Mouse (Mus musculus): ENCODE measurements at regions not wholly inside any gene's neighbourhood (a gene's known extent, or its start where the extent isn't known, plus 50 kb on each side); places are given as distances from the start of the nearest gene placed in this dataset.

- Histone ChIP-seq H3K4me1 (ENCODE audit: control insufficient read depth, insufficient read depth, insufficient read length, low read length) (no peaks in the 10 kb centered on the region), H3K27ac (replicated peaks; ENCODE audit: low read depth, low read length) (no peak overlapping the region), H3K4me3 (ENCODE audit: insufficient read depth, low read depth, low read length) (no peak overlapping the region)
Observed at GRCm38 (mm10) chr14:104280353-104280752, 187.4 kb downstream of the Pou4f1 start.

GRCm38 (mm10) chr14:104279890-104280289, 187.9 kb downstream of the Pou4f1 start:
- Histone ChIP-seq H3K27ac (replicated peaks; ENCODE audit: low read depth, low read length) (no peak overlapping the region), H3K4me1 (ENCODE audit: control insufficient read depth, insufficient read depth, insufficient read length, low read length) (no peaks in the 10 kb centered on the region), H3K4me3 (ENCODE audit: insufficient read depth, low read depth, low read length) (no peak overlapping the region)

GRCm38 (mm10) chr14:104274752-104275151, 193.0 kb downstream of the Pou4f1 start:
- H3K27ac ChIP-seq (replicated peaks; ENCODE audit: low read depth, low read length) = no peak overlapping the region
- no peaks in the 10 kb centered on the region for H3K4me1 ChIP-seq (ENCODE audit: control insufficient read depth, insufficient read depth, insufficient read length, low read length)
- H3K4me3 ChIP-seq (ENCODE audit: insufficient read depth, low read depth, low read length) = no peak overlapping the region

- Histone ChIP-seq H3K27ac (replicated peaks; ENCODE audit: low read depth, low read length) (no peak overlapping the region), H3K4me1 (ENCODE audit: control insufficient read depth, insufficient read depth, insufficient read length, low read length) (no peaks in the 10 kb centered on the region), H3K4me3 (ENCODE audit: insufficient read depth, low read depth, low read length) (no peak overlapping the region)
Observed at GRCm38 (mm10) chr14:104264919-104265764, 202.7 kb downstream of the Pou4f1 start.

- H3K27ac ChIP-seq (replicated peaks; ENCODE audit: low read depth, low read length) = no peak overlapping the region
- H3K4me1 ChIP-seq (ENCODE audit: control insufficient read depth, insufficient read depth, insufficient read length, low read length) = no peaks in the 10 kb centered on the region
- no peak overlapping the region for H3K4me3 ChIP-seq (ENCODE audit: insufficient read depth, low read depth, low read length)
Observed at GRCm38 (mm10) chr14:104216965-104217364, 250.8 kb downstream of the Pou4f1 start.

- H3K27ac ChIP-seq (replicated peaks; ENCODE audit: low read depth, low read length) = no peak overlapping the region
- H3K4me1 ChIP-seq (ENCODE audit: control insufficient read depth, insufficient read depth, insufficient read length, low read length) = no peaks in the 10 kb centered on the region
- H3K4me3 ChIP-seq (ENCODE audit: insufficient read depth, low read depth, low read length) = no peak overlapping the region
Observed at GRCm38 (mm10) chr14:104210719-104211118, 257.1 kb downstream of the Pou4f1 start.

- H3K4me3 ChIP-seq (ENCODE audit: insufficient read depth, low read depth, low read length) = no peak overlapping the region
- no peak overlapping the region for H3K27ac ChIP-seq (replicated peaks; ENCODE audit: low read depth, low read length)
- no peaks in the 10 kb centered on the region for H3K4me1 ChIP-seq (ENCODE audit: control insufficient read depth, insufficient read depth, insufficient read length, low read length)
Observed at GRCm38 (mm10) chr14:104208855-104209254, 258.9 kb downstream of the Pou4f1 start.

- no peak overlapping the region for H3K27ac ChIP-seq (replicated peaks; ENCODE audit: low read depth, low read length)
- no peaks in the 10 kb centered on the region for H3K4me1 ChIP-seq (ENCODE audit: control insufficient read depth, insufficient read depth, insufficient read length, low read length)
- no peak overlapping the region for H3K4me3 ChIP-seq (ENCODE audit: insufficient read depth, low read depth, low read length)
Observed at GRCm38 (mm10) chr14:104208040-104208816, 259.6 kb downstream of the Pou4f1 start.

- no peaks in the 10 kb centered on the region for H3K4me1 ChIP-seq (ENCODE audit: control insufficient read depth, insufficient read depth, insufficient read length, low read length)
- no peak overlapping the region for H3K4me3 ChIP-seq (ENCODE audit: insufficient read depth, low read depth, low read length)
- no peak overlapping the region for H3K27ac ChIP-seq (replicated peaks; ENCODE audit: low read depth, low read length)
Observed at GRCm38 (mm10) chr14:104206602-104207001, 261.2 kb downstream of the Pou4f1 start.

- H3K4me1 ChIP-seq (ENCODE audit: control insufficient read depth, insufficient read depth, insufficient read length, low read length) = no peaks in the 10 kb centered on the region
Observed at GRCm38 (mm10) chr14:104203239-104203986, 264.4 kb downstream of the Pou4f1 start.

GRCm38 (mm10) chr14:104193198-104193597, 274.6 kb downstream of the Pou4f1 start:
- H3K4me3 ChIP-seq (ENCODE audit: insufficient read depth, low read depth, low read length) = no peak overlapping the region
- H3K27ac ChIP-seq (replicated peaks; ENCODE audit: low read depth, low read length) = no peak overlapping the region
- no peaks in the 10 kb centered on the region for H3K4me1 ChIP-seq (ENCODE audit: control insufficient read depth, insufficient read depth, insufficient read length, low read length)

More at GRCm38 (mm10) chr14:104203239-104203986, 264.4 kb downstream of the Pou4f1 start:
- H3K4me3 ChIP-seq (ENCODE audit: insufficient read depth, low read depth, low read length) = no peak overlapping the region
- H3K27ac ChIP-seq (replicated peaks; ENCODE audit: low read depth, low read length) = no peak overlapping the region

- no peak overlapping the region for H3K4me3 ChIP-seq (ENCODE audit: insufficient read depth, low read depth, low read length)
- H3K27ac ChIP-seq (replicated peaks; ENCODE audit: low read depth, low read length) = no peak overlapping the region
- no peaks in the 10 kb centered on the region for H3K4me1 ChIP-seq (ENCODE audit: control insufficient read depth, insufficient read depth, insufficient read length, low read length)
Observed at GRCm38 (mm10) chr14:104175122-104175521, 292.7 kb downstream of the Pou4f1 start.

GRCm38 (mm10) chr14:104146841-104147240, 302.6 kb upstream of the Ednrb start:
- no peaks in the 10 kb centered on the region for H3K4me1 ChIP-seq (ENCODE audit: control insufficient read depth, insufficient read depth, insufficient read length, low read length)
- no peak overlapping the region for H3K27ac ChIP-seq (replicated peaks; ENCODE audit: low read depth, low read length)
- no peak overlapping the region for H3K4me3 ChIP-seq (ENCODE audit: insufficient read depth, low read depth, low read length)

- Histone ChIP-seq H3K27ac (replicated peaks; ENCODE audit: low read depth, low read length) (no peak overlapping the region), H3K4me1 (ENCODE audit: control insufficient read depth, insufficient read depth, insufficient read length, low read length) (no peaks in the 10 kb centered on the region), H3K4me3 (ENCODE audit: insufficient read depth, low read depth, low read length) (no peak overlapping the region)
Observed at GRCm38 (mm10) chr14:104145395-104145794, 301.2 kb upstream of the Ednrb start.

All from brown adipose tissue, adult 24 weeks (tissue).